Mouse (Mus musculus) CD4-positive helper T cell, adult 2 months (primary cell): ENCODE results near the gene Hist1h2ak.
"Not testable (repeated sequence)": the region's sequence is repeated elsewhere in the genome, so short reads cannot be mapped to it uniquely, and the experiment has no call there.

Source experiments
- DNase-seq: peaks from one replicate; pipeline ENCODE4 v3.0.0-alpha.2; 2012; ENCODE audit warnings: low read depth, missing footprints, low spot score

The Hist1h2ak gene

GRCm38 (mm10) chr13:21753524-21754285 lies at the start of gene Hist1h2ak, which contains the start of gene Hist1h2bn:
TSS of gene Hist1h2ak (minus strand) at chr13:21753827.
TSS of gene Hist1h2bn (plus strand) at chr13:21754123.
- peak; percentile 92 for DNase-seq

GRCm38 (mm10) chr13:21803058-21803457 lies 49.4 kb upstream of the Hist1h2ak start:
- not testable (repeated sequence) for DNase-seq

GRCm38 (mm10) chr13:21797163-21797562 lies 43.5 kb upstream of the Hist1h2ak start:
- DNase-seq, result not testable (repeated sequence)

- DNase-seq, result no peak
Observed at GRCm38 (mm10) chr13:21795584-21795983, 42.0 kb upstream of the Hist1h2ak start.

- DNase-seq, result no peak
Observed at GRCm38 (mm10) chr13:21790601-21791283, 37.1 kb upstream of the Hist1h2ak start.

GRCm38 (mm10) chr13:21789925-21790324 lies 36.3 kb upstream of the Hist1h2ak start:
- DNase-seq, result no peak

- DNase-seq, result peak; percentile 9
Observed at GRCm38 (mm10) chr13:21787760-21788593, 34.4 kb upstream of the Hist1h2ak start.

- peak; percentile 94 for DNase-seq
Observed at GRCm38 (mm10) chr13:21786899-21787629, 33.4 kb upstream of the Hist1h2ak start, which contains the start of the genes Hist1h2an and Hist1h2bp. TSS of gene Hist1h2an (minus strand) at chr13:21787218. TSS of gene Hist1h2bp (plus strand) at chr13:21787461.

- DNase-seq, result peak; percentile 39
Observed at GRCm38 (mm10) chr13:21786189-21786898, 32.7 kb upstream of the Hist1h2ak start.

GRCm38 (mm10) chr13:21784311-21784710 lies 30.7 kb upstream of the Hist1h2ak start:
- no peak for DNase-seq

GRCm38 (mm10) chr13:21783734-21784161 lies 30.1 kb upstream of the Hist1h2ak start:
- peak; percentile 69 for DNase-seq

GRCm38 (mm10) chr13:21783255-21783617 lies 29.6 kb upstream of the Hist1h2ak start, which contains the start of gene Hist1h3i:
TSS of gene Hist1h3i (minus strand) at chr13:21783370.
- DNase-seq, result peak; percentile 89

GRCm38 (mm10) chr13:21782361-21783254 lies 29.0 kb upstream of the Hist1h2ak start:
- DNase-seq, result peak; percentile 54

GRCm38 (mm10) chr13:21781639-21782038 lies 28.0 kb upstream of the Hist1h2ak start:
- DNase-seq, result no peak

GRCm38 (mm10) chr13:21781021-21781555 lies 27.5 kb upstream of the Hist1h2ak start:
- DNase-seq, result no peak

- peak; percentile 65 for DNase-seq
Observed at GRCm38 (mm10) chr13:21779767-21780731, 26.4 kb upstream of the Hist1h2ak start, which contains the start of gene Hist1h1b. TSS of gene Hist1h1b (minus strand) at chr13:21780625.
